Mouse (Mus musculus): ENCODE data around the gene Tdrd9. TPM values are rescaled to one million over a fixed set of nuclear protein-coding genes. Genes with fewer than 3 reads are reported as not detected.

The Tdrd9 gene
- polyA plus RNA-seq, 1 experiment from 2014 or later, result 0.95 TPM

Small RNAs within 50 kb of the gene (microRNA-seq; reads per million reads assigned to microRNA genes)
- gene Mir3073a (not detected), gene Mir3073b (not detected)

Other genes with a start within 250 kb of the Tdrd9 start
- gene Klc1, start 212.7 kb upstream of the Tdrd9 start, polyA plus RNA-seq (2014; fragmentation: Nextera tagmentation; extraction: Ambion mirVana), result 95.5 and 103 TPM in 2 replicates
- 22.7 and 26.0 TPM in 2 replicates for gene Xrcc3, start 157.7 kb upstream of the Tdrd9 start, polyA plus RNA-seq (2014; fragmentation: Nextera tagmentation; extraction: Ambion mirVana)
- 78.6 and 79.7 TPM in 2 replicates for gene Zfyve21, start 157.4 kb upstream of the Tdrd9 start, polyA plus RNA-seq (2014; fragmentation: Nextera tagmentation; extraction: Ambion mirVana)
- gene Ppp1r13b, start 63.4 kb upstream of the Tdrd9 start, polyA plus RNA-seq (2014; fragmentation: Nextera tagmentation; extraction: Ambion mirVana), result 6.5 and 6.6 TPM in 2 replicates
- 670 and 686 TPM in 2 replicates for gene Atp5mpl, start 4.6 kb upstream of the Tdrd9 start, polyA plus RNA-seq (2014; fragmentation: Nextera tagmentation; extraction: Ambion mirVana)
- not detected in 2 replicates for gene Rd3l, start 9.8 kb downstream of the Tdrd9 start, polyA plus RNA-seq (2014; fragmentation: Nextera tagmentation; extraction: Ambion mirVana)
- 1.6 and 2.0 TPM in 2 replicates for gene Aspg, start 135.1 kb downstream of the Tdrd9 start, polyA plus RNA-seq (2014; fragmentation: Nextera tagmentation; extraction: Ambion mirVana)
- gene Kif26a, start 174.6 kb downstream of the Tdrd9 start, polyA plus RNA-seq (2014; fragmentation: Nextera tagmentation; extraction: Ambion mirVana), result 2.8 and 3.5 TPM in 2 replicates